Mouse (Mus musculus): ENCODE measurements around the gene Ppp1r9b.

GRCm38 (mm10) chr11:94962534-94963101 lies 28.2 kb upstream of the Ppp1r9b start:
- TF ChIP-seq CTCF (IDR thresholded peaks at IDR 0.05; ENCODE audit: borderline replicate concordance, control insufficient read depth, extremely low read depth, insufficient read depth, low read length, poor library complexity) (no peak), POLR2A (IDR thresholded peaks at IDR 0.05; ENCODE audit: control insufficient read depth, extremely low read depth, insufficient read depth, low read length, poor library complexity) (no peak)
